Mouse (Mus musculus) brain, embryonic 14.5 days (tissue): ENCODE measurements at regions not wholly inside any gene's neighbourhood (a gene's known extent, or its start where the extent isn't known, plus 50 kb on each side); places are given as distances from the start of the nearest gene placed in this dataset.

ENCODE experiments used
- CTCF ChIP-seq: fragments of 200-500 bp; IDR thresholded peaks from 2 replicates; pipeline ENCODE4 v1.5.1; 2012; ENCODE audit warnings: inconsistent platforms, mild to moderate bottlenecking, moderate library complexity, borderline replicate concordance; ENCODE audit not compliant: insufficient read depth, insufficient read length; ENCODE audit errors: extremely low read depth
- POLR2A ChIP-seq: fragments of 200-500 bp; IDR thresholded peaks from 2 replicates; pipeline ENCODE4 v1.6.1; 2012; ENCODE audit warnings: mild to moderate bottlenecking, inconsistent platforms, borderline replicate concordance; ENCODE audit not compliant: poor library complexity, insufficient read depth, insufficient read length, severe bottlenecking; ENCODE audit errors: extremely low read depth

DNA sequence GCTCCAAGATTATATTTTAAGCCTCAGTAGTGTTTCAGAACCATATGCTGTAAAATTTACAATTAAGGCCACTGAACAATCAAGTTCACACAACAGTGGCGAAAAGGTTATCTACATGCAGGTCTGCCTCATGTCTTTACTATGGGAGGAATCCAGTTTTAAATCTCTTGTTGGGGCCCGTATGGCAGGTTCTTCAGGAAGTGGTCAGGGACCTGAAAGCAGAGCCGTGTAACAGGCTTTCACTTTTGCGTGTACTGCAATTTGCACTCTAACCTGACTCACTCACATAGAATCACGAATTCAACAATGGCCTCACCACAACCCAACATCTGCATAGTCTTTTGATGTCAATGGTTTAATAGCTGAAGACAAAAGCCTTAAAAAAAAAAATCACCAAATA lies 312.6 kb downstream of the Tex13c3 start:
- TF ChIP-seq CTCF (no peak), POLR2A (no peak)
